Mouse (Mus musculus) cerebellum, adult 11-12 months (tissue): ENCODE measurements around the gene Gm20823.
"Not testable (repeated sequence)": the region's sequence is repeated elsewhere in the genome, so short reads cannot be mapped to it uniquely, and the experiment has no call there.

Source experiments
- DNase-seq: peaks from one replicate; pipeline ENCODE4 v3.0.0; 2022

The Gm20823 gene

DNA sequence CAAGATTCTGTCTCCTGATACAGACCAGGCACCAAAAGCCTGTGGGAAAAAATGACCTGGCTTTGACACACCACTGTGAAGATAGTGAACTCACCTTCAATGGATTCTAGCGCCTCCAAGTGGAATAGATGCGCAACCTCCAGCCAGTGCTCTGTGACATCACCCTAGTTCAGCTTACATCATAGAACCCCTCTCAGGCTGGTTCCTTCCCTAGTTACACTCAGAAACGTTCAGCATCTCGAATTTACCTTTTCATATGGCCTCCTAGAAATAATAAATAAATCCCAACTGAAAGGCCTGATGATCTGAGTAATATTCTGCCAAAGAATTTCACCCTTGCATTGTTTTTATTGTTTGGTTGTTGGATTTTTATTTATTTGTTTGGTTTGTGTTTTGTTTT lies at the start of gene Gm20823:
TSS of gene Gm20823 (minus strand) at position 101 of the 400 bp plus-strand sequence.
- not testable (repeated sequence) for DNase-seq
